Comparison of ENCODE assay signal across 14 mouse cellular contexts in the genomic region with DNA sequence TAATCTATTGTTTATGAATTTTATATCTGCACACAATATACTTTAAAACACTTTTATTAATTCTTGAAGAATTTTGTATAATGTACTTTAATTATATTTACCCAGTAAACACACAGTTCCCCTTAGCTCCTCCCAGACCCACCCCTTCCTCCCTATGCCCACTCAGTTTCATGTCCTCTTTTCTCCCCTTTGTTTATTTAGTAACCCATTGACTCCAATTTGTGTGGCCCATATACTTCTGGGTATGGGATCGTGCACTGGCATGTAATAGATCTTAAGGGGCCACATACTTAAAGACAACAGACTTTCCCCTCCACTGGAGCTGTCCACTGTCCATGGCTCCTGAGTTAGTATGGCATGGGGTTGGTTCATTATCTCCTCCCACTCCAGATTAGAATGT.
"Had no signal": no experiment of that assay in that cellular context is flagged by ENCODE, and none has a peak within 500 bp of the region (broad histone marks: within the 10 kb centered on the region; RNA-seq: fewer than 3 reads in every experiment).

No protein-coding gene starts in this region.

- H3K4me3 ChIP-seq: intestine, embryonic 15.5 days; layer of hippocampus, adult 2 months; limb, embryonic 12.5 days; midbrain, embryonic 10.5 days; neural tube, embryonic 13.5 days had no signal

- H3K36me3 ChIP-seq: intestine, embryonic 15.5 days; limb, embryonic 12.5 days; midbrain, embryonic 10.5 days; neural tube, embryonic 13.5 days had no signal

- H3K9me3 ChIP-seq: intestine, embryonic 15.5 days; limb, embryonic 12.5 days; midbrain, embryonic 10.5 days; neural tube, embryonic 13.5 days had no signal

- H3K9ac ChIP-seq: intestine, embryonic 15.5 days; limb, embryonic 12.5 days; liver, embryonic 14.5 days; lung, embryonic 14.5 days; neural tube, embryonic 13.5 days had no signal

- H3K27me3 ChIP-seq: intestine, embryonic 15.5 days; limb, embryonic 12.5 days; neural tube, embryonic 13.5 days had no signal

- ATAC-seq: intestine, embryonic 15.5 days had no signal

- H3K4me1 ChIP-seq: intestine, embryonic 15.5 days; midbrain, embryonic 10.5 days had no signal

- DNase-seq: kidney, adult 18-20 months; kidney, postnatal 36 days; lung, embryonic 14.5 days; lung, postnatal 10 days; midbrain, embryonic 14.5 days; right cerebral cortex, adult 18-20 months; right cerebral cortex, postnatal 25 days; thymus, postnatal 36 days had no signal

- H3K27ac ChIP-seq: intestine, embryonic 15.5 days; layer of hippocampus, adult 2 months; limb, embryonic 12.5 days; liver, embryonic 14.5 days; midbrain, embryonic 10.5 days; neural tube, embryonic 13.5 days had no signal

- H3K4me2 ChIP-seq: intestine, embryonic 15.5 days; limb, embryonic 12.5 days; lung, embryonic 14.5 days; neural tube, embryonic 13.5 days had no signal
